26 mouse cellular contexts compared by ENCODE assay signal in genomic region chr6:43829903-43830302, GRCm38 (mm10).
"Had no signal": no experiment of that assay in that cellular context is flagged by ENCODE, and none has a peak within 500 bp of the region (broad histone marks: within the 10 kb centered on the region; RNA-seq: fewer than 3 reads in every experiment).

No protein-coding gene starts in this region.

- DNase-seq: cerebellum, adult 9-11 months; cerebellum, postnatal 10 days; cerebellum, postnatal 14 days; cerebellum, postnatal 25 days; cerebellum, postnatal 36 days; embryo, embryonic 11 days; forebrain, postnatal 0 days; gastrocnemius, adult 2 months; gastrocnemius, postnatal 10 days; gastrocnemius, postnatal 14 days; gastrocnemius, postnatal 25 days; gastrocnemius, postnatal 36 days; heart, adult 11 months; heart, adult 18-20 months; heart, adult 2 months had no signal

- H3K9ac ChIP-seq: embryonic facial prominence, embryonic 12.5 days; embryonic facial prominence, embryonic 13.5 days; embryonic facial prominence, embryonic 15.5 days; forebrain, embryonic 12.5 days; forebrain, embryonic 13.5 days; forebrain, postnatal 0 days had no signal

- H3K36me3 ChIP-seq: embryonic facial prominence, embryonic 10.5 days; embryonic facial prominence, embryonic 12.5 days; embryonic facial prominence, embryonic 13.5 days; embryonic facial prominence, embryonic 15.5 days; forebrain, embryonic 10.5 days; forebrain, embryonic 12.5 days; heart, embryonic 10.5 days had no signal

- H3K27me3 ChIP-seq: embryonic facial prominence, embryonic 12.5 days; embryonic facial prominence, embryonic 13.5 days; embryonic facial prominence, embryonic 15.5 days; forebrain, embryonic 12.5 days; forebrain, embryonic 13.5 days had no signal

- H3K4me1 ChIP-seq: embryonic facial prominence, embryonic 10.5 days; embryonic facial prominence, embryonic 12.5 days; embryonic facial prominence, embryonic 13.5 days; embryonic facial prominence, embryonic 15.5 days; forebrain, embryonic 10.5 days; forebrain, embryonic 12.5 days; forebrain, embryonic 13.5 days; heart, embryonic 10.5 days had no signal

- ATAC-seq: forebrain, embryonic 13.5 days; forebrain, embryonic 14.5 days; forebrain, embryonic 16.5 days; forebrain, postnatal 0 days had no signal

- H3K4me3 ChIP-seq: embryonic facial prominence, embryonic 10.5 days; embryonic facial prominence, embryonic 12.5 days; embryonic facial prominence, embryonic 13.5 days; embryonic facial prominence, embryonic 15.5 days; erythroblast, embryonic 14.5 days; forebrain, embryonic 10.5 days; forebrain, embryonic 12.5 days; forebrain, embryonic 13.5 days; gastrocnemius, adult 2 months; heart, adult 2 months; heart, embryonic 10.5 days had no signal

- H3K27ac ChIP-seq: embryonic facial prominence, embryonic 10.5 days; embryonic facial prominence, embryonic 12.5 days; embryonic facial prominence, embryonic 13.5 days; embryonic facial prominence, embryonic 15.5 days; forebrain, embryonic 10.5 days; forebrain, embryonic 12.5 days; forebrain, embryonic 13.5 days; gastrocnemius, adult 2 months; heart, adult 2 months; heart, embryonic 10.5 days had no signal

- H3K9me3 ChIP-seq: embryonic facial prominence, embryonic 10.5 days; embryonic facial prominence, embryonic 12.5 days; embryonic facial prominence, embryonic 13.5 days; embryonic facial prominence, embryonic 15.5 days; forebrain, embryonic 10.5 days; forebrain, embryonic 12.5 days; forebrain, embryonic 13.5 days; heart, embryonic 10.5 days had no signal

- H3K4me2 ChIP-seq: embryonic facial prominence, embryonic 12.5 days; embryonic facial prominence, embryonic 13.5 days; embryonic facial prominence, embryonic 15.5 days; forebrain, embryonic 12.5 days; forebrain, embryonic 13.5 days had no signal
